Mouse (Mus musculus) MEL (cell line): Measurements from ENCODE around the gene Psmc3ip. TPM values are rescaled to one million over a fixed set of nuclear protein-coding genes. Genes with fewer than 3 reads are reported as not detected.

ENCODE experiments used
- DNase-seq: peaks from one replicate; pipeline ENCODE4 v3.0.0; 2011; ENCODE audit warnings: low read depth, low spot score
- H3K27ac ChIP-seq: 2 replicates; pipeline ENCODE4 v1.5.1; 2012; ENCODE audit warnings: low read depth, mild to moderate bottlenecking, control low read depth, low read length, moderate library complexity; ENCODE audit not compliant: control insufficient read depth
- H3K27me3 ChIP-seq, 2 experiments: fragments of 150-350 bp in 1 of 2; sonication (generic) in 1 of 2; 2 replicates each; pipeline ENCODE4 v1.6.1; 2012; ENCODE audit warnings: low read length in 2 of 2, mild to moderate bottlenecking in 2 of 2, improper control_type of control experiment in 1 of 2, moderate library complexity in 1 of 2; ENCODE audit not compliant: insufficient read depth in 2 of 2, control insufficient read depth in 1 of 2
- H3K36me3 ChIP-seq, 2 experiments: 2 replicates each; pipeline ENCODE4 v1.6.1; 2012 to 2014; ENCODE audit warnings: low read length in 2 of 2, improper control_type of control experiment in 1 of 2, inconsistent platforms in 1 of 2, mild to moderate bottlenecking in 1 of 2; ENCODE audit not compliant: insufficient read depth in 2 of 2, control insufficient read depth in 1 of 2
- H3K4me1 ChIP-seq, 2 experiments: fragments of 150-350 bp in 1 of 2; sonication (generic) in 1 of 2; 2 replicates each; pipeline ENCODE4 v1.6.1; 2012; ENCODE audit warnings: low read length in 2 of 2, improper control_type of control experiment in 1 of 2, mild to moderate bottlenecking in 1 of 2; ENCODE audit not compliant: insufficient read depth in 2 of 2, control insufficient read depth in 1 of 2
- H3K4me3 ChIP-seq, 2 experiments: fragments of 150-350 bp in 1 of 2; sonication (generic) in 1 of 2; 2 replicates each; pipeline ENCODE4 v1.5.1; 2012; ENCODE audit warnings: low read depth in 2 of 2, low read length in 2 of 2, mild to moderate bottlenecking in 2 of 2, moderate library complexity in 2 of 2, control low read depth in 1 of 2, improper control_type of control experiment in 1 of 2; ENCODE audit not compliant: control insufficient read depth in 1 of 2, insufficient read depth in 1 of 2
- H3K79me2 ChIP-seq: 2 replicates; pipeline ENCODE4 v1.6.1; 2012; ENCODE audit warnings: mild to moderate bottlenecking, low read length, moderate library complexity; ENCODE audit not compliant: control insufficient read depth, poor library complexity, insufficient read depth
- H3K9ac ChIP-seq: 2 replicates; pipeline ENCODE4 v1.6.1; 2012; ENCODE audit warnings: low read depth, mild to moderate bottlenecking, control low read depth, low read length, moderate library complexity; ENCODE audit not compliant: control insufficient read depth, poor library complexity, severe bottlenecking
- H3K9me3 ChIP-seq: fragments of 150-350 bp; sonication (generic); replicated peaks from 2 replicates; pipeline ENCODE4 v1.6.1; 2012; ENCODE audit warnings: mild to moderate bottlenecking, low read length, improper control_type of control experiment, moderate library complexity; ENCODE audit not compliant: insufficient read depth
- BHLHE40 ChIP-seq: IDR thresholded peaks from 2 replicates; pipeline ENCODE4 v1.6.1; 2012; ENCODE audit warnings: low read depth, mild to moderate bottlenecking, inconsistent platforms, low read length, improper control_type of control experiment, borderline replicate concordance
- CHD2 ChIP-seq: IDR thresholded peaks from 2 replicates; pipeline ENCODE4 v1.6.1; 2011; ENCODE audit warnings: low read length, improper control_type of control experiment
- CTCF ChIP-seq, 3 experiments: IDR thresholded peaks in 2 of 3; conservative IDR thresholded peaks in 1 of 3; 2 replicates each; pipeline ENCODE4 v1.5.1; 2011 to 2012; ENCODE audit warnings: low read length in 3 of 3, low read depth in 2 of 3, mild to moderate bottlenecking in 2 of 3, improper control_type of control experiment in 1 of 3, inconsistent platforms in 1 of 3, mixed read lengths in 1 of 3, moderate library complexity in 1 of 3; ENCODE audit not compliant: control insufficient read depth in 1 of 3, insufficient read depth in 1 of 3, poor library complexity in 1 of 3, severe bottlenecking in 1 of 3
- E2F4 ChIP-seq: IDR thresholded peaks from 2 replicates; pipeline ENCODE4 v1.6.1; 2011; ENCODE audit warnings: low read depth, low read length, improper control_type of control experiment, borderline replicate concordance
- EP300 ChIP-seq, 2 experiments: IDR thresholded peaks; 2 replicates each; pipeline ENCODE4 v1.6.1; 2011; ENCODE audit warnings: improper control_type of control experiment in 2 of 2, low read length in 2 of 2, low read depth in 1 of 2, mild to moderate bottlenecking in 1 of 2
- ETS1 ChIP-seq: IDR thresholded peaks from 2 replicates; pipeline ENCODE4 v1.6.1; 2012; ENCODE audit warnings: low read depth, mild to moderate bottlenecking, inconsistent platforms, low read length, improper control_type of control experiment, moderate library complexity
- GATA1 ChIP-seq: IDR thresholded peaks from 2 replicates; pipeline ENCODE4 v1.6.1; 2011; ENCODE audit warnings: low read depth, low read length, improper control_type of control experiment
- JUND ChIP-seq: IDR thresholded peaks from 2 replicates; pipeline ENCODE4 v1.6.1; 2011; ENCODE audit warnings: low read depth, mild to moderate bottlenecking, improper control_type of control experiment, low read length
- MAFK ChIP-seq: IDR thresholded peaks from 2 replicates; pipeline ENCODE4 v1.6.1; 2011; ENCODE audit warnings: low read depth, mild to moderate bottlenecking, low read length, improper control_type of control experiment, borderline replicate concordance
- MAX ChIP-seq: IDR thresholded peaks from 2 replicates; pipeline ENCODE4 v1.6.1; 2011; ENCODE audit warnings: low read length, improper control_type of control experiment
- MXI1 ChIP-seq: IDR thresholded peaks from 2 replicates; pipeline ENCODE4 v1.6.1; 2011; ENCODE audit warnings: mild to moderate bottlenecking, low read depth, low read length, improper control_type of control experiment
- MYB ChIP-seq: IDR thresholded peaks from 2 replicates; pipeline ENCODE4 v1.6.1; 2011; ENCODE audit warnings: mild to moderate bottlenecking, low read depth, low read length, improper control_type of control experiment
- MYC ChIP-seq: IDR thresholded peaks from 2 replicates; pipeline ENCODE4 v1.6.1; 2011; ENCODE audit warnings: low read depth, mild to moderate bottlenecking, low read length, improper control_type of control experiment, moderate library complexity
- NELFE ChIP-seq: IDR thresholded peaks from 2 replicates; pipeline ENCODE4 v1.6.1; 2011; ENCODE audit warnings: low read depth, low read length, improper control_type of control experiment
- NRF1 ChIP-seq: IDR thresholded peaks from 2 replicates; pipeline ENCODE4 v1.6.1; 2014; ENCODE audit warnings: low read depth, mild to moderate bottlenecking, inconsistent platforms, low read length, improper control_type of control experiment, moderate library complexity; ENCODE audit not compliant: poor library complexity, insufficient read depth, severe bottlenecking
- POLR2AphosphoS2 ChIP-seq: IDR thresholded peaks from 2 replicates; pipeline ENCODE4 v1.6.1; 2011; ENCODE audit warnings: low read length, improper control_type of control experiment
- RAD21 ChIP-seq: IDR thresholded peaks from 2 replicates; pipeline ENCODE4 v1.6.1; 2011; ENCODE audit warnings: mild to moderate bottlenecking, low read depth, low read length, improper control_type of control experiment
- SIN3A ChIP-seq: IDR thresholded peaks from 2 replicates; pipeline ENCODE4 v1.6.1; 2012; ENCODE audit warnings: low read length, improper control_type of control experiment, inconsistent platforms
- SMC3 ChIP-seq: IDR thresholded peaks from 2 replicates; pipeline ENCODE4 v1.6.1; 2011; ENCODE audit warnings: low read depth, low read length, improper control_type of control experiment
- TAL1 ChIP-seq: IDR thresholded peaks from 2 replicates; pipeline ENCODE4 v1.6.1; 2012; ENCODE audit warnings: mild to moderate bottlenecking, inconsistent platforms, low read length, moderate library complexity, mixed read lengths
- TBP ChIP-seq: IDR thresholded peaks from 2 replicates; pipeline ENCODE4 v1.8.0; 2011; ENCODE audit warnings: low read depth, low read length, improper control_type of control experiment
- USF1 ChIP-seq: IDR thresholded peaks from 2 replicates; pipeline ENCODE4 v1.6.1; 2014; ENCODE audit warnings: low read depth, mild to moderate bottlenecking, inconsistent platforms, low read length, improper control_type of control experiment, moderate library complexity
- USF2 ChIP-seq, 2 experiments: IDR thresholded peaks; 2 replicates each; pipeline ENCODE4 v1.6.1; 2011 to 2012; ENCODE audit warnings: improper control_type of control experiment in 2 of 2, low read length in 2 of 2, borderline replicate concordance in 1 of 2, inconsistent platforms in 1 of 2, low read depth in 1 of 2, mild to moderate bottlenecking in 1 of 2; ENCODE audit not compliant: insufficient read depth in 1 of 2
- ZC3H11A ChIP-seq: IDR thresholded peaks from 2 replicates; pipeline ENCODE4 v1.6.1; 2012; ENCODE audit warnings: low read depth, mild to moderate bottlenecking, inconsistent platforms, low read length, improper control_type of control experiment
- ZKSCAN1 ChIP-seq: IDR thresholded peaks from 2 replicates; pipeline ENCODE4 v1.6.1; 2012; ENCODE audit warnings: low read depth, mild to moderate bottlenecking, inconsistent platforms, low read length, improper control_type of control experiment, moderate library complexity
- ZNF384 ChIP-seq: IDR thresholded peaks from 2 replicates; pipeline ENCODE4 v1.6.1; 2012; ENCODE audit warnings: low read depth, mild to moderate bottlenecking, inconsistent platforms, low read length, improper control_type of control experiment
- polyA plus RNA-seq, 2 experiments: library from polyadenylated mRNA; stranded (reverse) in 1 of 2; unstranded in 1 of 2; fragments of >175 nt in 1 of 2; fragments of >200 nt in 1 of 2; gene quantifications; 2 replicates each; pipeline versions ENCODE4 v1.2.1 to v1.2.4; 2012; ENCODE audit warnings: low replicate concordance in 2 of 2, low read depth in 1 of 2; ENCODE audit not compliant: insufficient read length in 2 of 2, insufficient read depth in 1 of 2, missing spikeins in 1 of 2
- total RNA-seq: library from RNA; depleted of rRNA; stranded (reverse); fragments of 300-350 nt; gene quantifications from 2 replicates; pipeline ENCODE4 v1.2.3, GENCODE M21; 2012

Gene Psmc3ip
- total and polyA plus RNA-seq, 3 experiments, result 8.2 to 14.5 TPM; not detected in 1

DNA sequence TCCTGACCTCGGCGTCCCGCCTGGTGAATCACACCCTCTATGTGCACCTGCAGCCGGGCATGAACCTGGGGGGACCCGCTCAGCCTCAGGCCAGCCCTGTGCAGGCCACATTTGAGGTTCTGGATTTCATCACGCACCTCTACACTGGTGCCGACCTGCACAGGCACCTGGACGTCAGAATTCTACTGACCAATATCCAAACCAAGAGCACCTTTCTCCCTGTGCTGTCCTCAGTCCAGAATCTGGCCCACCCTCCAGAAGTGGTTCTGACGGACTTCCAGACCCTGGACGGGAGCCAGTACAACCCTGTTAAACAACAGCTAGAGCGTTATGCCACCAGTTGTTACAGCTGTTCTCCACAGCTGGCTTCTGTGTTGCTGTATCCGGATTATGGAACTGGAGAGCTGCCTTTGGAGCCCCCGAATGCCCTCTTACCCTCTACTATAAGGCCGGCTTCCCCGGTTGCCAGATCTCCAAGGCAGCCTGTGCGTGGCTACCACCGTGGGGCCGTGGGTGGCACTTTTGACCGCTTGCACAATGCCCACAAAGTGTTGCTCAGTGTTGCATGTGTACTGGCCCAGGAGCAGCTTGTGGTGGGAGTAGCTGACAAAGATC is 12.0 kb downstream of the Psmc3ip start:
- H3K9ac ChIP-seq, result peak overlapping the region; percentile 90
- peaks cover 22% of the 10 kb centered on the region for H3K79me2 ChIP-seq
- no peak for DNase-seq
- TF ChIP-seq NRF1 (no peak), TBP (no peak), ZNF384 (no peak), USF1 (no peak), MAX (no peak), USF2 (IDR thresholded peaks at IDR 0.05; ENCODE audit: borderline replicate concordance in 1 of 2, insufficient read depth in 1 of 2, low read depth in 1 of 2, low read length in 2 of 2) (no peak), EP300 (IDR thresholded peaks at IDR 0.05; ENCODE audit: low read depth in 1 of 2, low read length in 2 of 2) (no peak), SIN3A (no peak), MYB (no peak), MYC (no peak; the same call in 1 of the 2 replicates)
- peaks cover 6 to 24% of the 10 kb centered on the region in 2 experiments for H3K4me1 ChIP-seq
- peak overlapping the region; percentile 77 to 82 for H3K4me3 ChIP-seq
- H3K27me3 ChIP-seq, result no peaks in the 10 kb centered on the region
- H3K9me3 ChIP-seq, result no peaks in the 10 kb centered on the region
- peaks cover 0 to 18% of the 10 kb centered on the region in 2 experiments; a peak in 2 of 4 replicates for H3K36me3 ChIP-seq
- peak overlapping the region; percentile 87 for H3K27ac ChIP-seq

DNA sequence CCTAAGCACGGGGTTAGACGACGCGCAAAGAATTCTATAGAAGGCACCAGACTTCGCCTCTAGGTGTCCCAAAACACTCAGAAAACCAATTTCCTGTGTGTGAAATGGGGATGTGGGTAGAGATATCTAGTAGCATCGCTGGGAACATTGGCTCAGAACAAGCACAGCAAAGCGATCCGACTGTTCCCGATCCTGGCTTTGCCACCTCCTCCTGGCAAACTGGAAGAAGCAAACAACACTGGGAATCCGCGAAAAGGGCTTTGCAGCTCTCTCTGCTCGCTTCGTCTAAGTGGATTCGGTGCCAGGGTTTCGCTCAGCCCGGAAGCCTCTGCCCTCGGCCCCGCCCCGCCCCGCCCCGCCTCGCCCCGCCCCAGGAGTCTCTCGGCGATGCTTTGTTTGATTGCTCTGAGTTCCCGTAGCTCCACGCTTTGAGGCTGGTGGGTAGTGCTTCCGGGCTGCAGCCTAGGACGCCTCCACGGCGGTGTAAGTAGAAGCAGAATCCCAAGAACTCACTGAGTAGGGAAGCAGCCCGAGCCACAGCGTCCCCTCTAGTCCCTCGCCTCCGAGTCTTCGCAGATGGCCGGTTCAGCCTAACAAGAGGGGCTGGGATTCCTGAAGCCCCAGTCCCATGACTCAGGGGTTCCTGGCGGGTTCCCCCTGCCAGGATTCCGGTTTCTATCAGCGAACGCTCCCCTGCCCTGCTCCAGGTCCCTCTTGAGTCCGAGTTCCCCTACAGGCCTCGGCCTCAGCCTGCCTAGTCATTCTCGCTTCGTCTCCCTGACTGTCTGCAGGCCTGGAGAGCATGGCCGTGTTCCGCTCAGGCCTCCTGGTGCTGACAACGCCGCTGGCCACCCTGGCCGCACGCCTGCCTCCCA is 12.8 kb downstream of the Psmc3ip start, which contains the start of gene Coasy:
Coasy (plus strand) TSS at position 358 of the 875 bp plus-strand sequence.
- Histone ChIP-seq H3K4me1 (peaks cover 6 to 17% of the 10 kb centered on the region in 2 experiments), H3K27ac (peak within 1 kb of the TSS; percentile 87)
- TF ChIP-seq NELFE, result peak; percentile 98
- no peak for TF ChIP-seq ZNF384
- TF ChIP-seq GATA1, result 0 out of 2 replicates have a peak, but pooled peaks have one; percentile 19
- peak; percentile 46; the same call in 1 of the 2 replicates for TF ChIP-seq NRF1
- TF ChIP-seq ZKSCAN1, result no peak
- TF ChIP-seq MAFK, result peak; percentile 15; the same call in 1 of the 2 replicates
- no peak for TF ChIP-seq USF2 (IDR thresholded peaks at IDR 0.05; ENCODE audit: borderline replicate concordance in 1 of 2, insufficient read depth in 1 of 2, low read depth in 1 of 2, low read length in 2 of 2)
- TF ChIP-seq E2F4, result no peak
- no peak for TF ChIP-seq CHD2
- no peak for TF ChIP-seq TAL1
- peak; percentile 95 for TF ChIP-seq MXI1
- TF ChIP-seq SMC3, result peak; percentile 54
- TF ChIP-seq BHLHE40, result no peak
- peak; percentile 63 for TF ChIP-seq RAD21
- peak in 1 of 2 experiments; percentile 43; a peak in 2 of 4 replicates for TF ChIP-seq EP300 (IDR thresholded peaks at IDR 0.05; ENCODE audit: low read depth in 1 of 2, low read length in 2 of 2)
- peak; percentile 27; the same call in 1 of the 2 replicates for TF ChIP-seq ZC3H11A
- no peak for TF ChIP-seq MYB
- TF ChIP-seq CTCF (IDR thresholded peaks at IDR 0.05 in 2 of 3, conservative IDR thresholded peaks at IDR 0.05 in 1 of 3; ENCODE audit: control insufficient read depth in 1 of 3, insufficient read depth in 1 of 3, low read depth in 2 of 3, low read length in 3 of 3, poor library complexity in 1 of 3, severe bottlenecking in 1 of 3), result peak; percentile 30 to 78 (median 42)
- peak; percentile 88 for TF ChIP-seq TBP
- peak; percentile 98 for TF ChIP-seq SIN3A
- no peak; the same call in 1 of the 2 replicates for TF ChIP-seq MYC
- no peak for TF ChIP-seq JUND
- no peak; the same call in 1 of the 2 replicates for TF ChIP-seq ETS1
- TF ChIP-seq POLR2AphosphoS2, result peak; percentile 96

More for the DNA sequence above, 12.8 kb downstream of the Psmc3ip start, which contains the start of gene Coasy:
- peak; percentile 97 for DNase-seq
- H3K9ac ChIP-seq, result peak within 1 kb of the TSS; percentile 90
- no peaks in the 10 kb centered on the region for H3K27me3 ChIP-seq
- H3K79me2 ChIP-seq, result peaks cover 15% of the 10 kb centered on the region
- H3K9me3 ChIP-seq, result no peaks in the 10 kb centered on the region
- H3K4me3 ChIP-seq, result peak within 1 kb of the TSS; percentile 77 to 82
- H3K36me3 ChIP-seq, result peaks cover 0 to 12% of the 10 kb centered on the region in 2 experiments; a peak in 2 of 4 replicates
